Mouse (Mus musculus): Measurements from ENCODE around the gene Sdc1. TPM values are rescaled to one million over a fixed set of nuclear protein-coding genes. Genes with fewer than 3 reads are reported as not detected.
A peak's percentile ranks its signal among the peaks of the same experiment; 100 is the strongest.

Gene Sdc1
- total and polyA plus RNA-seq, 2 experiments from 2014 or later = 14.0 to 17.1 TPM

DNA sequence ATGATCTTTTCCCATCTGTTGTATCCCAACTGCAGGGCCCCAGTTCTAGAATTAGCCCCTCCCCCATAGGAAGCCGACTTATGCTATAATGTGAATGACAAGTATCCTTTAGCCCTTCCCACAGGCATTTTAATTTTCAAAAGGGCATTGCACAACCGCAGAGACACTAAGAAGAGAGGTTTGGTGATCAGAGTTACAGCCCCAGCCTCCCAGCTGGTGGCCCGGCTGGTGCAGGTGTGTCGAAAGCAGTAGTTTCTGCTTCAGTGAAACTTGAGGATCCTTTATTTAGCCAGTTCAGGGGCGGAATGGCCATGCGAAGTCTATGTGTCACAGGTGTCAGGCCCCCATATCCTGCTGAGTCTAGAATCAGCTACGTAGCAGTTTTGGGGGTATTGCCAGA lies 10.0 kb downstream of the Sdc1 start:
- Histone ChIP-seq H3K36me3 (ENCODE audit: insufficient read depth, low read length) (no peaks in the 10 kb centered on the region), H3K27ac (no peak overlapping the region), H3K9me3 (ENCODE audit: low read length) (no peaks in the 10 kb centered on the region), H3K9ac (replicated peaks; ENCODE audit: low read length) (no peak overlapping the region), H3K4me3 (ENCODE audit: low read length) (no peak overlapping the region), H3K4me1 (ENCODE audit: insufficient read depth, low read length) (no peaks in the 10 kb centered on the region), H3K27me3 (ENCODE audit: insufficient read depth, low read length) (no peaks in the 10 kb centered on the region), H3K4me2 (ENCODE audit: low read depth, low read length) (no peak overlapping the region)
- DNase-seq (ENCODE audit: low spot score) = no peak
- 74% methylated on average over 7 of the region's 7 CpGs for WGBS
- TF ChIP-seq CTCF (IDR thresholded peaks at IDR 0.05; ENCODE audit: low read depth) = no peak
- ATAC-seq = no peak

- H3K4me1 ChIP-seq (ENCODE audit: insufficient read depth, low read length) = no peaks in the 10 kb centered on the region
- H3K9me3 ChIP-seq (ENCODE audit: low read length) = no peaks in the 10 kb centered on the region
- H3K4me3 ChIP-seq (ENCODE audit: low read length) = no peak overlapping the region
- no peak for TF ChIP-seq CTCF (IDR thresholded peaks at IDR 0.05; ENCODE audit: low read depth)
- DNase-seq (ENCODE audit: low spot score) (no peak), ATAC-seq (no peak)
- H3K4me2 ChIP-seq (ENCODE audit: low read depth, low read length) = no peak overlapping the region
- H3K27ac ChIP-seq = no peak overlapping the region
- H3K27me3 ChIP-seq (ENCODE audit: insufficient read depth, low read length) = no peaks in the 10 kb centered on the region
- no peak overlapping the region for H3K9ac ChIP-seq (replicated peaks; ENCODE audit: low read length)
- H3K36me3 ChIP-seq (ENCODE audit: insufficient read depth, low read length) = no peaks in the 10 kb centered on the region
- 70% methylated on average over 9 of the region's 9 CpGs for WGBS
These were observed 10.7 kb downstream of the Sdc1 start for GRCm38 (mm10) chr12:8781681-8782378.

DNA sequence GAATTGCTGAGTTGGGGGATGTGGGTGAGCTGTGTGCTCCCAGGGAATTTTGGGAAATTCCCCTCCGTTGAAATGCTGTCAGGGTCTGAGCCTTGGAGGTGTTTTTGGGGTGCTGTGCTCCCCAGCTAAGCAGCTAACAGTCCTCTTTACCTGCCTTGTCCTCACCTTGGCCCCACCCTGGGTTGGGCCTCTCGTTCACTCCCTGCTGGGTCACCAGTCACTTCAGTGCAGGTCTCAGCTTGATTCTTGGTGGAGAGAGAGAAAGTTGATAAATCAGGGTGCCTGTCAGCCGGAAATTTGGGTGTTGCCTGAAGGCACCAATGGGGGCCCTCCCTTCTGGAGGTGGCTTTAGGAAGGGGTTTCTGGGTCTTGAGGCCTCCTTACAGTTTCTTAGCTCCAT lies 11.4 kb downstream of the Sdc1 start:
- no peak for DNase-seq (ENCODE audit: low spot score)
- no peak for TF ChIP-seq CTCF (IDR thresholded peaks at IDR 0.05; ENCODE audit: low read depth)
- no peaks in the 10 kb centered on the region for H3K36me3 ChIP-seq (ENCODE audit: insufficient read depth, low read length)
- no peaks in the 10 kb centered on the region for H3K9me3 ChIP-seq (ENCODE audit: low read length)
- no peaks in the 10 kb centered on the region for H3K4me1 ChIP-seq (ENCODE audit: insufficient read depth, low read length)
- no peak overlapping the region for H3K4me3 ChIP-seq (ENCODE audit: low read length)
- no peak overlapping the region for H3K9ac ChIP-seq (replicated peaks; ENCODE audit: low read length)
- no peak for ATAC-seq
- H3K4me2 ChIP-seq (ENCODE audit: low read depth, low read length) = no peak overlapping the region
- no peaks in the 10 kb centered on the region for H3K27me3 ChIP-seq (ENCODE audit: insufficient read depth, low read length)
- 90% methylated on average over 3 of the region's 3 CpGs for WGBS
- H3K27ac ChIP-seq = no peak overlapping the region

DNA sequence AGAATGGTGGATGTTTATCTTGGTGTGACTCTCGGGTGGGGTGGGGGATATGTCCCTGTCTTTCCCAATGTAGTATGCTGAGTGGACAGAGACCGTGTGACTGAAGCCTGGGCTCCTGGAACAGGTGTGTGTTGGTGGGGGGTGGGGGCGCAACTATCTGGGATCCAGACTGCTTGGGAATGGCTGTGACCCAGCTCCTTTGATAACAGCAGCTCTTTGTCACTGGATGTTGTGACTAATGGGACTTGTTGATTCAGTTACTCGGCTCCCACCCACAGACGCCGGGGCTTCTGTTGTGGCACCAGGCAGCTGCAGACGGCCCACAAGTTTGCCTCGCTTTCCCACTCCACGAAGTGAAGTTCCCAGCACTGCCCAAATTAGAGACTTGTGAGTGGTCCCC lies 13.1 kb downstream of the Sdc1 start:
- ATAC-seq (no peak), DNase-seq (ENCODE audit: low spot score) (no peak)
- Histone ChIP-seq H3K9me3 (ENCODE audit: low read length) (no peaks in the 10 kb centered on the region), H3K27me3 (ENCODE audit: insufficient read depth, low read length) (no peaks in the 10 kb centered on the region), H3K4me1 (ENCODE audit: insufficient read depth, low read length) (no peaks in the 10 kb centered on the region), H3K4me3 (ENCODE audit: low read length) (no peak overlapping the region), H3K9ac (replicated peaks; ENCODE audit: low read length) (no peak overlapping the region), H3K27ac (no peak overlapping the region), H3K36me3 (ENCODE audit: insufficient read depth, low read length) (no peaks in the 10 kb centered on the region), H3K4me2 (ENCODE audit: low read depth, low read length) (no peak overlapping the region)
- no peak for TF ChIP-seq CTCF (IDR thresholded peaks at IDR 0.05; ENCODE audit: low read depth)
- WGBS = 60% methylated on average over 9 of the region's 9 CpGs

DNA sequence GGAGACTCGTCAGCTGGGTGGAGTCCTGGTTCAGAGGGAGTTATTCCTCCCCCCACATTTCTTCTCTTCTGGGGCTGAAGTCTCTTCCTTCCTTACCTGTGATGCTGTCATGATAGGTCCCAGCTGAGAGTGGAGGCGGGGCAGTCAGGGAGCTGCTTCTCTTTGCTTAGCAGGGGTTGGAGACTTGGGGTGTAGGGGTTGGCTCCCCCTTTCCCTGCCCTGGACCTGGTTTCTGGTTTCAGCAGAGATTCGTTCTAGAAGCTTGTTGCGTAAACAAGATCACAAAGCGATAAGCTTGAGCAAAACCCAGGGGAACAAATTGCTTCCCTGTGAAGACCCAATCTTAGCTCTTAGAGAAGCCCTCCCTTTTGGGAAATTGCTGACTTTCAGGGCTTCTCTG lies 15.4 kb downstream of the Sdc1 start:
- no peak overlapping the region for H3K9ac ChIP-seq (replicated peaks; ENCODE audit: low read length)
- no peak overlapping the region for H3K27ac ChIP-seq
- H3K4me1 ChIP-seq (ENCODE audit: insufficient read depth, low read length) = no peaks in the 10 kb centered on the region
- no peak for TF ChIP-seq CTCF (IDR thresholded peaks at IDR 0.05; ENCODE audit: low read depth)
- H3K4me3 ChIP-seq (ENCODE audit: low read length) = no peak overlapping the region
- DNase-seq (ENCODE audit: low spot score) (no peak), ATAC-seq (no peak)
- H3K36me3 ChIP-seq (ENCODE audit: insufficient read depth, low read length) = peaks cover 7% of the 10 kb centered on the region; the same call in 1 of the 2 replicates
- 82% methylated on average over 5 of the region's 5 CpGs for WGBS
- no peaks in the 10 kb centered on the region for H3K9me3 ChIP-seq (ENCODE audit: low read length)
- H3K4me2 ChIP-seq (ENCODE audit: low read depth, low read length) = no peak overlapping the region
- no peaks in the 10 kb centered on the region for H3K27me3 ChIP-seq (ENCODE audit: insufficient read depth, low read length)

DNA sequence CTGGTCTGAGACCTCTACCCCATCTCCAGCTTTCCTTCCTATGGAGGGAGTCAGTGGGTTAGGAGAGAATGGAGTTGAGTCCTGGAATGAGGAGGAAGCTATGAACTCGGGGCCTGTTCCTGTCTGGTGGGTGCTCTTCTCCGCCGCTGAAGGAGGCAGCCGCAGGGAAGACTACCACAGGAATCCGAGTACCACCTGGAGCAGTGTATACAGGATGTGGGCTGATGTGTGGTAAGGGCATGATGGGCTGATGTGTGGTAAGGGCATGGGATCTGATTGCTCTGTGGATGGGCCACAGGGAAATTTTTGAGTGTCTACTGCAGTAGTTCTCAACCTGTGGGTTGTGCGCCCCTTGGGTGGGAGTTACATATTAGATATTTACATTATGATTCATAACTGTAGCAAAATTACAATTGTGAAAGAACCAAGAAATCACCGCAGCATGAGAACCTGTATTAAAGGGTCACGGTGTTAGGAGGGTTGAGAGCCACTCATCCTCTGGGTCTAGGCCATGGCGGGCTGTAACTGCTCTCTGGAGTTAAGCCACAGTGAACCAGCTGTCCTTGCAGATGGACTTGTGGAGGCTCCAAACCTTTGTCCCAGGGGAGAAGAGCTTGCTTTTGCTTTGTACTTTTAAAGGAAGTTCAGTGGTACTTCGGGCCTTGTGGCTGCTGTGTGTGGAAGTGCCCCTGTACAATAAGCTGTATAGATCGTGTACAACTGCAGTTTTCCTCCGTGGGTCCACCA lies 16.0 kb downstream of the Sdc1 start:
- Histone ChIP-seq H3K27ac (no peak overlapping the region), H3K9me3 (ENCODE audit: low read length) (no peaks in the 10 kb centered on the region), H3K27me3 (ENCODE audit: insufficient read depth, low read length) (no peaks in the 10 kb centered on the region), H3K4me2 (ENCODE audit: low read depth, low read length) (no peak overlapping the region), H3K4me1 (ENCODE audit: insufficient read depth, low read length) (no peaks in the 10 kb centered on the region), H3K36me3 (ENCODE audit: insufficient read depth, low read length) (peaks cover 7% of the 10 kb centered on the region; the same call in 1 of the 2 replicates), H3K4me3 (ENCODE audit: low read length) (no peak overlapping the region), H3K9ac (replicated peaks; ENCODE audit: low read length) (no peak overlapping the region)
- TF ChIP-seq CTCF (IDR thresholded peaks at IDR 0.05; ENCODE audit: low read depth) = no peak
- WGBS = 88% methylated on average over 12 of the region's 12 CpGs
- ATAC-seq (no peak), DNase-seq (ENCODE audit: low spot score) (peak; percentile 44)

- no peaks in the 10 kb centered on the region for H3K27me3 ChIP-seq (ENCODE audit: insufficient read depth, low read length)
- H3K9me3 ChIP-seq (ENCODE audit: low read length) = no peaks in the 10 kb centered on the region
- H3K27ac ChIP-seq = no peak overlapping the region
- TF ChIP-seq CTCF (IDR thresholded peaks at IDR 0.05; ENCODE audit: low read depth) = no peak
- no peak overlapping the region for H3K4me3 ChIP-seq (ENCODE audit: low read length)
- 22% methylated on average over 3 of the region's 3 CpGs for WGBS
- no peaks in the 10 kb centered on the region for H3K4me1 ChIP-seq (ENCODE audit: insufficient read depth, low read length)
- H3K4me2 ChIP-seq (ENCODE audit: low read depth, low read length) = no peak overlapping the region
- ATAC-seq (no peak), DNase-seq (ENCODE audit: low spot score) (no peak)
- H3K9ac ChIP-seq (replicated peaks; ENCODE audit: low read length) = no peak overlapping the region
- peaks cover 7% of the 10 kb centered on the region; the same call in 1 of the 2 replicates for H3K36me3 ChIP-seq (ENCODE audit: insufficient read depth, low read length)
These were observed 17.3 kb downstream of the Sdc1 start for GRCm38 (mm10) chr12:8788469-8788868.

Data from hindbrain, postnatal 0 days (tissue).